In genomic region chr7:138505205-138505604, GRCm38 (mm10) we compare ENCODE assay signal across 20 mouse cellular contexts.
"Had no signal": no experiment of that assay in that cellular context is flagged by ENCODE, and none has a peak within 500 bp of the region (broad histone marks: within the 10 kb centered on the region; RNA-seq: fewer than 3 reads in every experiment).

No protein-coding gene starts in this region.

- H3K4me3 ChIP-seq: heart, embryonic 13.5 days; heart, embryonic 15.5 days; hindbrain, embryonic 13.5 days; hindbrain, embryonic 15.5 days; kidney, embryonic 15.5 days; limb, embryonic 13.5 days; limb, embryonic 15.5 days; liver, embryonic 12.5 days had no signal

- H3K9me3 ChIP-seq: heart, embryonic 15.5 days; hindbrain, embryonic 15.5 days; kidney, embryonic 15.5 days; limb, embryonic 15.5 days; liver, embryonic 12.5 days had no signal

- H3K4me1 ChIP-seq: heart, embryonic 13.5 days; heart, embryonic 15.5 days; limb, embryonic 13.5 days; limb, embryonic 15.5 days; liver, embryonic 12.5 days had no signal

- H3K27ac ChIP-seq: heart, embryonic 13.5 days; heart, embryonic 15.5 days; hindbrain, embryonic 13.5 days; hindbrain, embryonic 15.5 days; hindbrain, postnatal 0 days; kidney, embryonic 15.5 days; kidney, postnatal 0 days; limb, embryonic 13.5 days; limb, embryonic 15.5 days; liver, embryonic 12.5 days; liver, embryonic 14.5 days had no signal

- H3K36me3 ChIP-seq: heart, embryonic 13.5 days; heart, embryonic 15.5 days; hindbrain, embryonic 13.5 days; hindbrain, embryonic 15.5 days; kidney, embryonic 15.5 days; limb, embryonic 13.5 days; limb, embryonic 15.5 days; liver, embryonic 12.5 days had no signal

- DNase-seq: gastrocnemius, postnatal 14 days; gastrocnemius, postnatal 36 days; kidney, adult 11 months; kidney, adult 2 months; kidney, adult 9 months; kidney, postnatal 14 days; layer of hippocampus, adult 9-11 months; layer of hippocampus, postnatal 36 days; left cerebral cortex, postnatal 4 days had no signal

- H3K27me3 ChIP-seq: heart, embryonic 13.5 days; heart, embryonic 15.5 days; hindbrain, embryonic 13.5 days; hindbrain, embryonic 15.5 days; kidney, embryonic 15.5 days; limb, embryonic 13.5 days; limb, embryonic 15.5 days; liver, embryonic 12.5 days had no signal
